Mouse (Mus musculus) testis, postnatal 10 days (tissue): ENCODE measurements at regions not wholly inside any gene's neighbourhood (a gene's known extent, or its start where the extent isn't known, plus 50 kb on each side); places are given as distances from the start of the nearest gene placed in this dataset.
"Not testable (repeated sequence)": the region's sequence is repeated elsewhere in the genome, so short reads cannot be mapped to it uniquely, and the experiment has no call there.

Experiments
- DNase-seq: peaks from one replicate; pipeline ENCODE4 v3.0.0; 2021; ENCODE audit warnings: low spot score

GRCm38 (mm10) chr17:13550896-13551267 lies 196.5 kb downstream of the Tcp10c start:
- DNase-seq = not testable (repeated sequence)

- DNase-seq = not testable (repeated sequence)
Measured at GRCm38 (mm10) chr17:13551693-13552404, 197.5 kb downstream of the Tcp10c start.

GRCm38 (mm10) chr17:13552840-13553239 lies 198.5 kb downstream of the Tcp10c start:
- DNase-seq = not testable (repeated sequence)

- peak; percentile 83 for DNase-seq
Measured at GRCm38 (mm10) chr17:13555311-13556059, 201.1 kb downstream of the Tcp10c start.

GRCm38 (mm10) chr17:13556060-13556660 lies 201.8 kb downstream of the Tcp10c start:
- DNase-seq = not testable (repeated sequence)

- DNase-seq = no peak
Measured at GRCm38 (mm10) chr17:13558863-13559262, 201.5 kb upstream of the Afdn start.

GRCm38 (mm10) chr17:13561342-13561741 lies 199.0 kb upstream of the Afdn start:
- DNase-seq = no peak

GRCm38 (mm10) chr17:13562974-13563373 lies 197.4 kb upstream of the Afdn start:
- no peak for DNase-seq

- DNase-seq = no peak
Measured at GRCm38 (mm10) chr17:13564800-13565199, 195.5 kb upstream of the Afdn start.

- DNase-seq = no peak
Measured at GRCm38 (mm10) chr17:13566680-13567079, 193.7 kb upstream of the Afdn start.

- no peak for DNase-seq
Measured at GRCm38 (mm10) chr17:13567183-13567582, 193.2 kb upstream of the Afdn start.

GRCm38 (mm10) chr17:13570796-13571195 lies 189.5 kb upstream of the Afdn start:
- DNase-seq = no peak

GRCm38 (mm10) chr17:13572204-13572833 lies 188.0 kb upstream of the Afdn start:
- no peak for DNase-seq

GRCm38 (mm10) chr17:13573036-13573435 lies 187.3 kb upstream of the Afdn start:
- no peak for DNase-seq

- DNase-seq = no peak
Measured at GRCm38 (mm10) chr17:13574122-13574521, 186.2 kb upstream of the Afdn start.

GRCm38 (mm10) chr17:13574682-13575444 lies 185.5 kb upstream of the Afdn start:
- no peak for DNase-seq

- DNase-seq = no peak
Measured at GRCm38 (mm10) chr17:13577798-13578197, 182.5 kb upstream of the Afdn start.

- no peak for DNase-seq
Measured at GRCm38 (mm10) chr17:13581214-13581920, 179.0 kb upstream of the Afdn start.

GRCm38 (mm10) chr17:13581995-13582588 lies 178.2 kb upstream of the Afdn start:
- DNase-seq = no peak

GRCm38 (mm10) chr17:13583475-13584233 lies 176.7 kb upstream of the Afdn start:
- DNase-seq = no peak
